ENCODE assay signal across 19 mouse cellular contexts in genomic region chr19:36733191-36733943, GRCm38 (mm10). TPM values are rescaled to one million over a fixed set of nuclear protein-coding genes. Genes with fewer than 3 reads are reported as not detected.
A peak's percentile ranks its signal among the peaks of the same experiment; 100 is the strongest.
DNase-seq lines count a peak whose midpoint lies in the region; ATAC-seq and TF ChIP-seq lines count a peak whose summit lies in the region.
"Had no signal": no experiment of that assay in that cellular context is flagged by ENCODE, and none has a peak within 500 bp of the region (broad histone marks: within the 10 kb centered on the region; RNA-seq: fewer than 3 reads in every experiment).

No protein-coding gene starts in this region.

- ATAC-seq in heart, embryonic 13.5 days (ENCODE audit: extremely low read depth, insufficient number of reproducible peaks, low FRiP score, low TSS enrichment) = no peak
- no peak for ATAC-seq in liver, embryonic 12.5 days
- ATAC-seq in forebrain, embryonic 16.5 days = no peak
- no peak for ATAC-seq in CD4-positive, CD25-positive, alpha-beta regulatory T cell, adult 4 months
- ATAC-seq: forebrain, embryonic 14.5 days; midbrain, embryonic 16.5 days; Patski had no signal

- H3K27me3 ChIP-seq in heart, embryonic 13.5 days (replicated peaks) = no peaks in the 10 kb centered on the region
- no peaks in the 10 kb centered on the region for H3K27me3 ChIP-seq in liver, adult 2 months (ENCODE audit: control insufficient read depth, insufficient read depth, low read length)
- H3K27me3 ChIP-seq in liver, embryonic 12.5 days (replicated peaks) = peaks cover 37% of the 10 kb centered on the region
- H3K27me3 ChIP-seq in forebrain, embryonic 16.5 days (replicated peaks; ENCODE audit: control insufficient read depth, insufficient read depth, low read length) = no peaks in the 10 kb centered on the region
- H3K27me3 ChIP-seq: embryonic facial prominence, embryonic 13.5 days had no signal

- H3K79me2 ChIP-seq in liver, adult 2 months (ENCODE audit: control insufficient read depth, insufficient read depth, low read length) = no peaks in the 10 kb centered on the region; the same call in 1 of the 2 replicates

- peak overlapping the region; percentile 97 for H3K27ac ChIP-seq in heart, embryonic 13.5 days (replicated peaks)
- peak overlapping the region; percentile 90 for H3K27ac ChIP-seq in liver, adult 2 months (replicated peaks; ENCODE audit: insufficient read depth, low read depth, low read length)
- H3K27ac ChIP-seq in liver, embryonic 12.5 days = no peak overlapping the region
- peak overlapping the region; percentile 67; the same call in 1 of the 2 replicates for H3K27ac ChIP-seq in brown adipose tissue, adult 24 weeks (replicated peaks; ENCODE audit: low read depth, low read length)
- H3K27ac ChIP-seq in forebrain, embryonic 16.5 days (ENCODE audit: low read length) = no peak overlapping the region

- H3K4me3 ChIP-seq in heart, embryonic 13.5 days = peak overlapping the region; percentile 74
- H3K4me3 ChIP-seq in liver, adult 2 months (ENCODE audit: insufficient read depth, low read depth, low read length) = 0 out of 2 replicates have a peak overlapping the region, but pooled peaks have one; percentile 13
- H3K4me3 ChIP-seq in liver, embryonic 12.5 days = no peak overlapping the region
- no peak overlapping the region for H3K4me3 ChIP-seq in brown adipose tissue, adult 24 weeks (ENCODE audit: insufficient read depth, low read depth, low read length)
- no peak overlapping the region for H3K4me3 ChIP-seq in forebrain, embryonic 16.5 days (replicated peaks; ENCODE audit: low read length)
- H3K4me3 ChIP-seq: embryonic facial prominence, embryonic 13.5 days had no signal

- H3K9ac ChIP-seq in heart, embryonic 13.5 days = peak overlapping the region; percentile 94
- peak overlapping the region; percentile 31 for H3K9ac ChIP-seq in liver, adult 2 months (ENCODE audit: low read depth, low read length)
- H3K9ac ChIP-seq in liver, embryonic 12.5 days = no peak overlapping the region
- no peak overlapping the region for H3K9ac ChIP-seq in forebrain, embryonic 16.5 days (replicated peaks; ENCODE audit: low read depth, low read length)
- H3K9ac ChIP-seq: embryonic facial prominence, embryonic 13.5 days had no signal

- WGBS in heart, embryonic 13.5 days = 82% methylated on average over 16 of the region's 16 CpGs
- 38% methylated on average over 16 of the region's 16 CpGs for WGBS in liver, adult 2 months
- WGBS in liver, embryonic 12.5 days (ENCODE audit: insufficient replicate concordance) = 76% methylated on average over 16 of the region's 16 CpGs
- 95% methylated on average over 16 of the region's 16 CpGs for WGBS in forebrain, embryonic 16.5 days

- H3K36me3 ChIP-seq in heart, embryonic 13.5 days = peaks cover 37% of the 10 kb centered on the region
- H3K36me3 ChIP-seq in liver, adult 2 months (ENCODE audit: control insufficient read depth, insufficient read depth, low read length) = peaks cover 5% of the 10 kb centered on the region
- H3K36me3 ChIP-seq in liver, embryonic 12.5 days = no peaks in the 10 kb centered on the region
- H3K36me3 ChIP-seq in forebrain, embryonic 16.5 days (ENCODE audit: control insufficient read depth, insufficient read depth) = no peaks in the 10 kb centered on the region

- no peak for TF ChIP-seq POLR2A in liver, adult 2 months (IDR thresholded peaks at IDR 0.05; ENCODE audit: extremely low read depth, insufficient read depth, low read length)

- no peak for DNase-seq in heart, postnatal 4 days
- peak; percentile 92 for DNase-seq in liver, adult 2 months (ENCODE audit: extremely low read depth, low read depth, low spot score)
- DNase-seq in 416B (ENCODE audit: low read depth) = peak; percentile 6
- DNase-seq: adrenal gland, postnatal 10 days; cerebellum, postnatal 10 days; gastrocnemius, postnatal 36 days; kidney, adult 11 months; lung, adult 18-20 months; thymus, adult 2 months had no signal

- TF ChIP-seq CTCF in liver, adult 2 months (IDR thresholded peaks at IDR 0.05; ENCODE audit: low read depth, low read length) = no peak

- 0 out of 2 replicates have a peak, but pooled peaks cover 2% of the 10 kb centered on the region for H3K9me3 ChIP-seq in heart, embryonic 13.5 days
- no peaks in the 10 kb centered on the region for H3K9me3 ChIP-seq in liver, embryonic 12.5 days (replicated peaks)
- no peaks in the 10 kb centered on the region for H3K9me3 ChIP-seq in forebrain, embryonic 16.5 days (ENCODE audit: control insufficient read depth, low read length)
- H3K9me3 ChIP-seq: embryonic facial prominence, embryonic 13.5 days had no signal

- peak overlapping the region; percentile 72 for H3K4me2 ChIP-seq in heart, embryonic 13.5 days
- no peak overlapping the region for H3K4me2 ChIP-seq in liver, embryonic 12.5 days
- H3K4me2 ChIP-seq in forebrain, embryonic 16.5 days (ENCODE audit: low read length) = no peak overlapping the region

- H3K4me1 ChIP-seq in heart, embryonic 13.5 days = peaks cover 49% of the 10 kb centered on the region
- H3K4me1 ChIP-seq in liver, adult 2 months (ENCODE audit: control insufficient read depth, insufficient read depth, low read length) = peaks cover 22% of the 10 kb centered on the region
- H3K4me1 ChIP-seq in liver, embryonic 12.5 days = no peaks in the 10 kb centered on the region
- peaks cover 20% of the 10 kb centered on the region for H3K4me1 ChIP-seq in brown adipose tissue, adult 24 weeks (ENCODE audit: control insufficient read depth, insufficient read depth, insufficient read length, low read length)
- peaks cover 3% of the 10 kb centered on the region; the same call in 1 of the 2 replicates for H3K4me1 ChIP-seq in forebrain, embryonic 16.5 days (replicated peaks; ENCODE audit: control insufficient read depth, insufficient read depth, low read length)

RNA-seq across cellular contexts. Expression of gene Ppp1r3c, which starts 3.1 kb away (rescaled TPM):
- polyA plus RNA-seq in heart, embryonic 13.5 days (2015; fragmentation: Nextera tagmentation; extraction: Ambion mirVana) = 49.2 and 64.7 TPM in 2 replicates
- 100 to 1,000 TPM in 1 of 2 experiments, 10 to 100 TPM in 1; 80.2 to 102 TPM for total RNA-seq in heart, postnatal 4 days (2021)
- total RNA-seq in liver, adult 2 months (2014; rRNA removed) = 30.1 and 39.9 TPM in 2 replicates
- polyA plus RNA-seq in liver, adult 2 months (2012; rRNA removed) = 23.3 and 40.1 TPM in 2 replicates
- polyA plus RNA-seq in liver, embryonic 12.5 days (2016; fragmentation: Nextera tagmentation; extraction: Ambion mirVana) = 0.89 and 1.0 TPM in 2 replicates
- 88.4 and 124 TPM in 2 replicates for polyA plus RNA-seq in brown adipose tissue, adult 24 weeks (2012; ENCODE audit: insufficient read depth, insufficient read length, missing spikeins)
- polyA plus RNA-seq in forebrain, embryonic 16.5 days (2015; fragmentation: Nextera tagmentation; extraction: Ambion mirVana) = 9.0 and 10.3 TPM in 2 replicates
- not detected for polyA plus RNA-seq in CD4-positive, CD25-positive, alpha-beta regulatory T cell, adult 4 months (2017; shearing (Covaris generic))
- total RNA-seq: megakaryocyte-erythroid progenitor cell, adult 5-6 weeks had no signal

Comparison
In these comparisons a context has a peak if more than half of its experiments do, and no peak if none do; other contexts are left out.
1. H3K27ac ChIP-seq: peak in heart, embryonic 13.5 days (single experiment), liver, adult 2 months (single experiment) and brown adipose tissue, adult 24 weeks (single experiment); none in liver, embryonic 12.5 days (single experiment) and forebrain, embryonic 16.5 days (single experiment).
2. H3K4me3 ChIP-seq: peak in heart, embryonic 13.5 days (single experiment) and liver, adult 2 months (single experiment); none in liver, embryonic 12.5 days (single experiment), brown adipose tissue, adult 24 weeks (single experiment) and forebrain, embryonic 16.5 days (single experiment).
3. H3K9ac ChIP-seq: peak in heart, embryonic 13.5 days (single experiment) and liver, adult 2 months (single experiment); none in liver, embryonic 12.5 days (single experiment) and forebrain, embryonic 16.5 days (single experiment).